Mouse (Mus musculus): ENCODE data around the gene Gxylt2.

Gene Gxylt2

GRCm38 (mm10) chr6:100847264-100847663 lies 142.7 kb downstream of the Gxylt2 start:
- DNase-seq (ENCODE audit: low spot score in 2 of 2), result no peak

DNA sequence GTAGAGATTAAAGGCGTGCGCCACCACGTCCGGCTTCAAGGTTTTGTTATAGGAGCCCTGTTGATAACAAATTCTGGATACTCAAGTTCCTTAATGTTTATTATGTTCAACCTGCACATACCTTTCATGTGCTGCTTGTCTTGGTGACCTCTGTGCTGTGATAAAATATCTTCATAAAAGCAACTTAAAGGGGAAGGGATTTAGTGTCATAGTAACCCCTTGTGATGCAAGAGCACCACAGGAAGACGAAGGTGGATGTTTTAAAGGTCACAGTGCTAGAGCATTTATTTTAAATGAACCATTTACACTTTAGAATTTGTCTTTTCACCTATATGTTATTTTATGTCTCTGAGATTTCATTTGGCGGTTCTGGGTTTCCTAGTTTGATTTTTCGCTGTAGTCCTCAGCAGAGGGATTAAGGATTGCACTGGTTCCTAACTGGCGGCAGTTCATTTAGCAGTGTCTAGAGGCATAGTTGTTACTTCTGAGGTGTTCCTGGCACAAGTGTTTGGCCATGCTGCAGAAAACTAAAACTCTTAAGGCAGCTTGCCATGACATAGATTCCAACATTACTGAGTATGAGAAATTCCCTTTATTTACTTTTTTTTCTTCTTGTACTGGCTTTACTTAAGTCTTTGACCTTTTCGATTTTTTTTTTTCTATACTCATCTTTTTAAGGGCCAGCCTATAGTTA lies 144.3 kb downstream of the Gxylt2 start:
- DNase-seq (ENCODE audit: low spot score in 2 of 2), result no peak

- DNase-seq (ENCODE audit: low spot score in 2 of 2), result no peak
Observed at GRCm38 (mm10) chr6:100850671-100851081, 146.1 kb downstream of the Gxylt2 start.

DNA sequence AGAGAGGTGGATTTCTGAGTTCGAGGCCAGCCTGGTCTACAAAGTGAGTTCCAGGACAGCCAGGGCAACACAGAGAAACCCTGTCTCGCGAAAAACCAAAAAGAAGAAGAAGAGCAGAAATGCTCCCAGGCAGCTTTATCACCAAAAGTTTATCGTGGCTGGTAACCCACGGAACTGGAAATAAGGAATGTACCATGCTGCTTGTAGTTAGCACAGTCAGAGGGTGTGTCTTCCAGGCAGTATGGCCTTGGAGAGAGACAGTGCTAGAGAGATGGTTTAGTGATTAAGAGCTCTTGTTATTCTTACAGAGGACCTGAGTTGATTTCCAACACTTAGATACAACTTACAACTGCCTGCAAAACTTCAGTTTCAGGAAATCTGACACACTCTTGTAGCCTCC lies 146.5 kb downstream of the Gxylt2 start:
- no peak for DNase-seq (ENCODE audit: low spot score in 2 of 2)
